Comparison of ENCODE assay signal across 19 mouse cellular contexts in genomic region chr4:84118284-84118919, GRCm38 (mm10).
A peak's percentile ranks its signal among the peaks of the same experiment; 100 is the strongest.
DNase-seq lines count a peak whose midpoint lies in the region; ATAC-seq and TF ChIP-seq lines count a peak whose summit lies in the region.
"Had no signal": no experiment of that assay in that cellular context is flagged by ENCODE, and none has a peak within 500 bp of the region (broad histone marks: within the 10 kb centered on the region; RNA-seq: fewer than 3 reads in every experiment).

No protein-coding gene starts in this region.

- H3K9me3 ChIP-seq in hindbrain, embryonic 14.5 days (ENCODE audit: control insufficient read depth, low read length), result no peaks in the 10 kb centered on the region
- H3K9me3 ChIP-seq in hindbrain, postnatal 0 days (ENCODE audit: low read length), result no peaks in the 10 kb centered on the region
- no peaks in the 10 kb centered on the region for H3K9me3 ChIP-seq in neural tube, embryonic 12.5 days
- H3K9me3 ChIP-seq in neural tube, embryonic 15.5 days (replicated peaks), result no peaks in the 10 kb centered on the region
- no peaks in the 10 kb centered on the region for H3K9me3 ChIP-seq in limb, embryonic 13.5 days
- H3K9me3 ChIP-seq in midbrain, postnatal 0 days (ENCODE audit: low read length), result no peaks in the 10 kb centered on the region
- H3K9me3 ChIP-seq: heart, embryonic 15.5 days had no signal

- no peak overlapping the region for H3K4me3 ChIP-seq in hindbrain, embryonic 14.5 days (replicated peaks; ENCODE audit: low read length)
- H3K4me3 ChIP-seq in hindbrain, postnatal 0 days (ENCODE audit: low read length), result no peak overlapping the region
- no peak overlapping the region for H3K4me3 ChIP-seq in neural tube, embryonic 12.5 days
- H3K4me3 ChIP-seq in neural tube, embryonic 15.5 days (replicated peaks), result no peak overlapping the region
- no peak overlapping the region for H3K4me3 ChIP-seq in limb, embryonic 13.5 days
- no peak overlapping the region for H3K4me3 ChIP-seq in midbrain, postnatal 0 days (ENCODE audit: low read depth, low read length)
- H3K4me3 ChIP-seq: gastrocnemius, adult 2 months; heart, embryonic 15.5 days had no signal

- H3K9ac ChIP-seq in hindbrain, embryonic 14.5 days, result no peak overlapping the region
- H3K9ac ChIP-seq in hindbrain, postnatal 0 days (replicated peaks; ENCODE audit: low read length), result no peak overlapping the region
- H3K9ac ChIP-seq in neural tube, embryonic 12.5 days, result no peak overlapping the region
- no peak overlapping the region for H3K9ac ChIP-seq in neural tube, embryonic 15.5 days (replicated peaks)
- no peak overlapping the region for H3K9ac ChIP-seq in limb, embryonic 13.5 days
- no peak overlapping the region for H3K9ac ChIP-seq in midbrain, postnatal 0 days (replicated peaks; ENCODE audit: low read length, poor library complexity, severe bottlenecking)
- H3K9ac ChIP-seq: heart, embryonic 15.5 days had no signal

- ATAC-seq in hindbrain, embryonic 14.5 days (ENCODE audit: low FRiP score), result 0 out of 2 replicates have a peak, but pooled peaks have one; percentile 21
- ATAC-seq in hindbrain, postnatal 0 days, result no peak
- peak; percentile 52; the same call in 1 of the 2 replicates for ATAC-seq in neural tube, embryonic 12.5 days (ENCODE audit: low FRiP score, low read depth)
- ATAC-seq in neural tube, embryonic 15.5 days (ENCODE audit: low FRiP score), result no peak
- ATAC-seq in limb, embryonic 13.5 days (ENCODE audit: low FRiP score, low read depth), result peak; percentile 29; the same call in 1 of the 2 replicates
- ATAC-seq in midbrain, postnatal 0 days (ENCODE audit: low FRiP score), result peak; percentile 9; the same call in 1 of the 2 replicates

- H3K4me1 ChIP-seq in hindbrain, embryonic 14.5 days (replicated peaks; ENCODE audit: control insufficient read depth, insufficient read depth, low read length), result no peaks in the 10 kb centered on the region
- H3K4me1 ChIP-seq in hindbrain, postnatal 0 days (ENCODE audit: insufficient read depth, low read length), result no peaks in the 10 kb centered on the region
- peaks cover 8% of the 10 kb centered on the region for H3K4me1 ChIP-seq in neural tube, embryonic 12.5 days
- H3K4me1 ChIP-seq in neural tube, embryonic 15.5 days, result peaks cover 6% of the 10 kb centered on the region; the same call in 1 of the 2 replicates
- peaks cover 34% of the 10 kb centered on the region for H3K4me1 ChIP-seq in limb, embryonic 13.5 days
- no peaks in the 10 kb centered on the region; the same call in 1 of the 2 replicates for H3K4me1 ChIP-seq in midbrain, postnatal 0 days (ENCODE audit: insufficient read depth, low read length)
- H3K4me1 ChIP-seq: heart, embryonic 15.5 days had no signal

- TF ChIP-seq CTCF in hindbrain, postnatal 0 days (IDR thresholded peaks at IDR 0.05; ENCODE audit: low read depth), result no peak
- TF ChIP-seq CTCF in midbrain, postnatal 0 days (IDR thresholded peaks at IDR 0.05), result no peak

- H3K27ac ChIP-seq in hindbrain, embryonic 14.5 days, result no peak overlapping the region
- H3K27ac ChIP-seq in hindbrain, postnatal 0 days, result no peak overlapping the region
- H3K27ac ChIP-seq in neural tube, embryonic 12.5 days, result no peak overlapping the region
- no peak overlapping the region for H3K27ac ChIP-seq in neural tube, embryonic 15.5 days (replicated peaks)
- no peak overlapping the region; the same call in 1 of the 2 replicates for H3K27ac ChIP-seq in limb, embryonic 13.5 days
- no peak overlapping the region for H3K27ac ChIP-seq in midbrain, postnatal 0 days (ENCODE audit: low read depth, low read length)
- H3K27ac ChIP-seq: gastrocnemius, adult 2 months; heart, embryonic 15.5 days; macrophage had no signal

- no peaks in the 10 kb centered on the region for H3K36me3 ChIP-seq in hindbrain, embryonic 14.5 days (replicated peaks; ENCODE audit: control insufficient read depth, insufficient read depth)
- H3K36me3 ChIP-seq in hindbrain, postnatal 0 days (ENCODE audit: insufficient read depth, low read length), result no peaks in the 10 kb centered on the region
- H3K36me3 ChIP-seq in neural tube, embryonic 12.5 days, result no peaks in the 10 kb centered on the region
- H3K36me3 ChIP-seq in neural tube, embryonic 15.5 days, result no peaks in the 10 kb centered on the region
- no peaks in the 10 kb centered on the region for H3K36me3 ChIP-seq in limb, embryonic 13.5 days
- no peaks in the 10 kb centered on the region for H3K36me3 ChIP-seq in midbrain, postnatal 0 days (ENCODE audit: insufficient read depth, low read length)
- H3K36me3 ChIP-seq: heart, embryonic 15.5 days had no signal

- 100% methylated on average over 2 of the region's 2 CpGs for WGBS in hindbrain, embryonic 14.5 days
- WGBS in hindbrain, postnatal 0 days, result 89% methylated on average over 2 of the region's 2 CpGs
- 92% methylated on average over 2 of the region's 2 CpGs for WGBS in neural tube, embryonic 12.5 days
- WGBS in neural tube, embryonic 15.5 days, result 87% methylated on average over 2 of the region's 2 CpGs
- 89% methylated on average over 2 of the region's 2 CpGs for WGBS in limb, embryonic 13.5 days
- WGBS in midbrain, postnatal 0 days, result 100% methylated on average over 2 of the region's 2 CpGs

- DNase-seq in hindbrain, embryonic 14.5 days (ENCODE audit: low spot score), result no peak
- DNase-seq in hindbrain, postnatal 0 days (ENCODE audit: low spot score), result no peak
- DNase-seq in midbrain, postnatal 0 days (ENCODE audit: low spot score), result no peak
- no peak for DNase-seq in thymus, postnatal 14 days
- DNase-seq: adrenal gland, postnatal 25 days; cerebellum, adult 18-20 months; cerebellum, postnatal 36 days; gastrocnemius, adult 2 months; heart, adult 11 months; kidney, adult 2 months; kidney, postnatal 4 days; lung, adult 2 months; thymus, postnatal 25 days had no signal

- no peaks in the 10 kb centered on the region for H3K27me3 ChIP-seq in hindbrain, embryonic 14.5 days (ENCODE audit: control insufficient read depth, insufficient read depth, low read length)
- H3K27me3 ChIP-seq in hindbrain, postnatal 0 days (ENCODE audit: insufficient read depth, low read length), result no peaks in the 10 kb centered on the region
- no peaks in the 10 kb centered on the region for H3K27me3 ChIP-seq in neural tube, embryonic 12.5 days (replicated peaks)
- no peaks in the 10 kb centered on the region for H3K27me3 ChIP-seq in neural tube, embryonic 15.5 days (replicated peaks)
- peaks cover 6% of the 10 kb centered on the region; the same call in 1 of the 2 replicates for H3K27me3 ChIP-seq in limb, embryonic 13.5 days
- H3K27me3 ChIP-seq in midbrain, postnatal 0 days (ENCODE audit: insufficient read depth, low read length), result no peaks in the 10 kb centered on the region
- H3K27me3 ChIP-seq: heart, embryonic 15.5 days had no signal

- no peak overlapping the region for H3K4me2 ChIP-seq in hindbrain, embryonic 14.5 days (replicated peaks)
- H3K4me2 ChIP-seq in hindbrain, postnatal 0 days (ENCODE audit: low read depth, low read length), result no peak overlapping the region
- H3K4me2 ChIP-seq in neural tube, embryonic 12.5 days (replicated peaks), result no peak overlapping the region
- no peak overlapping the region for H3K4me2 ChIP-seq in neural tube, embryonic 15.5 days
- H3K4me2 ChIP-seq in limb, embryonic 13.5 days (replicated peaks), result no peak overlapping the region
- H3K4me2 ChIP-seq in midbrain, postnatal 0 days (ENCODE audit: low read depth, low read length, poor library complexity, severe bottlenecking), result no peak overlapping the region
- H3K4me2 ChIP-seq: heart, embryonic 15.5 days; liver, embryonic 11.5 days had no signal

Comparison
In these comparisons a context has a peak if more than half of its experiments do, and no peak if none do; other contexts are left out.
1. ATAC-seq: peak in hindbrain, embryonic 14.5 days (single experiment), neural tube, embryonic 12.5 days (single experiment), limb, embryonic 13.5 days (single experiment) and midbrain, postnatal 0 days (single experiment); none in hindbrain, postnatal 0 days (single experiment) and neural tube, embryonic 15.5 days (single experiment).